Mouse (Mus musculus): ENCODE data around the gene Stum.

The Stum gene

GRCm38 (mm10) chr1:180383884-180384283 lies 99.4 kb downstream of the Stum start:
- no peak for DNase-seq

Data from cerebellum, adult 18-20 months (tissue).